Mouse (Mus musculus): Measurements from ENCODE around the gene Sfxn5.

Sfxn5 gene

DNA sequence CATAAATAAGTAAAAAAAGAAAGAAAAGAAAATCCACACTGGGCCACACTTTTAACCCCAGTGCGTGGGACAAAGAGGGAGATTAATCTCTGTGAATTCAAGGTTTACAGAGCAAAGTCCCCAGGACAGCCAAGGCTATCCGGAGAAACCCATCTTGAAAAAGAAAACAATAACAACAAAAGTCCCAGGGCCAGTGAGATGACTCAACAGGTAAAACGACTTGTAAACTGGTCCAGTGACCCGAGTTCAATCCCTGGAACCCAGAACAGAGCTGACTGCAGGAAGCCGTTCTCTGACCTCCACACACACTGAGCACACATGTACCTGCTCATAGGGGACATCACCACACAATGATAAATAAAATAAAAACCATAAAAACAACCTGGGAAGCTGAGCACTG, 31.2 kb upstream of the Sfxn5 start:
- DNase-seq (ENCODE audit: low read depth, low spot score), result no peak

DNA sequence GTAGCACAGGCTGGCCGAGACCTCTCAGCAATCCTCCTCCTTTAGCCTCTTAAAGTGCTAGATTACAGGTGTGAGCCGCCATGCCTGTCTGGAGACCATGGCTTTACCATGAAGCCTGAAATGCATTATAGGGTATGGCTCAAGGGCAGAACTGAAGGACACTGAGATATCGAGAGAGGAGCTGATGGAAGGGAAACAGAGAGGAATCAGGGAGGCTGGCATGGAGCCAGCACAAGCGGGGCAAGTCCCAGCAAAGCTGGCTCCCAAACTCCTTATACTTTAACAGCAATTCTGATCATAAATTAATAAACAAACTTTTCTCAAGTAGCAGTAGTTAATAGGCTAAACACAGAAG, 30.7 kb upstream of the Sfxn5 start:
- no peak for DNase-seq (ENCODE audit: low read depth, low spot score)

DNA sequence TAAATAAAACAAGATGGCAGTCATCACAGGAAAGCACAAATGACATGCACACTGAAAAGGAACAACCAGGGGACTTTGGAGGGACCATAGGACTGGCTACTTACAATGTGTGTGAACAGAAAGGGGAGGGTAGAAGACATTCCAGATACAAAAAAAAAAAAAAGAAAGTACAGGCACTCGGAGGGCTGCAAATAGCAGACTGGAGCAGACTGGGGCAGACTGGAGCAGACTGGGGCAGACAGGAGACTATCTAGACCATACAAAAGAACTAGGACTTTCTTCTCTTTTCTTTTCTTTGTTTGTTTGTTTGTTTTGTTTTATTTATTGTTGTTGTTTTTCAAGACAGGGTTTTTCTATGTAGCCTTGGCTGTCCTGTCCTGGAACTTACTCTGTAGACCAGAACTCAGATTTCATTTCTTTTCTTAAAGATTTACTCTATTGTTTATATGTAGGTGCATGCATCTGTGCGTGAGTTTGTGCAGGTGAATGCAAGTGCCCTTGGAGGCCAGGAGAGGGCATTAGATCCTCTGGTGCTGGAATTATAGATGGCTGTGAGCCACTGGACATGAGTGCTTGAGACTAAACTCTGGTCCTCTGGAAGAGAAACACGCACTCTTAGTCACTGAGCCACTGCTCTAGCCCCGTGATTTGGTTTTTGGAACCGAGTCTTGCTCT, 30.1 kb upstream of the Sfxn5 start:
- no peak for DNase-seq (ENCODE audit: low read depth, low spot score)

DNA sequence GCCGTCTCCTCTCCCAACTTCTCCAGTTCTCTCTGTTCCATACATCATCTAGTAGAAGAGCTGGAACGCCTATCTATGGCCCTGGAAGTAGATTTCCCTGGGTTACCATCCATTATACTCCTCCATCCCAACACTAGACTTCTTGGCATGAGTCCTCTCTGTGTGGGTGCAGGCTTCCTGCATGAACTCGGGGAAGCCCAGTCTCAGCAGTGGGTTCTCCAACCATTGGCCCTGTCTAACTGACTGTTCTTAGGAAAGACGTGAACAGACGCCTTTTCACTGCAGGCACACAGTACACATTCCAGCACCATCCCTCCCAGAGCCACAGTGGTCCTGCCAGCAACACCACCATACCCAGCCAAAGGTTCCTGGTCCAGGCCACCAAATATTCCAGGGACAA, 29.4 kb upstream of the Sfxn5 start:
- DNase-seq (ENCODE audit: low read depth, low spot score), result no peak

DNA sequence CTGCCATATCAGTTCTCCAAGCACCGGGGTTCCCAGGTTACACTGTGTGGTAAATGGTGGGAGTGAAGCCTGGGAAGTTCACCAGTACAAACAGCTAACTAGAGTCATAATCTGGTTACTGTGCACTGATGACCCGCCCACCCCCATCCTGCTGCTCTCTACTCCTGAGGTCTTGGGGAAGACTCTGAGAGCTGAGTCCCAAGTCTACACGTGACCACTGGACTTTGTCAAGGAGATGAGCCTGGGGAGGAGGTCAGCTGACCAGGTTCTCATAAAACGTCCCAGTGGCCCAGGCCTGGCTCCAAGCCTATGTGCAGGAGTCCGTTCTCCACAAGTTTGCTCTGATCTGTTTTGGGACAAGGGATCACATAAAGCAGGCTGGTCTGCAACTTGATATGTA, 27.1 kb upstream of the Sfxn5 start:
- DNase-seq (ENCODE audit: low read depth, low spot score), result no peak

DNA sequence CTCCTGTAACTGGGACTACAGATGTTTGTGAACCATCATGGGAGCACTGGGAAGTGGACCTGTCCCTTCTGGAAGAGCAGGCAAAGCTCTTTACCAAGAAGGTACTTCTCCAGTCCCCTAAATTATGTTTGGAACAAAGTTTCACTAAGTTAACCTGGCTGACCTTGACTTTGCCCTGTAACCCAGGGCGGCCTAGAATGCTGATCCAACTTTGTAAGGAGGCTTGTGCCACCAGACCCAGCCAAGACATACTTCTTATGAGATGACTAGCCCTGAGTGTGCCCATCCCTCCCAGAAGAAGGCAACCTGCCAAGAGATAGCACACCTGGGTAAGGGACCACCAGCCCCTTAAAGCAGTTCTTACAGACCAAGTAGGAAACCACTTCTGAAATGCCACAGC, 25.7 kb upstream of the Sfxn5 start:
- no peak for DNase-seq (ENCODE audit: low read depth, low spot score)

DNA sequence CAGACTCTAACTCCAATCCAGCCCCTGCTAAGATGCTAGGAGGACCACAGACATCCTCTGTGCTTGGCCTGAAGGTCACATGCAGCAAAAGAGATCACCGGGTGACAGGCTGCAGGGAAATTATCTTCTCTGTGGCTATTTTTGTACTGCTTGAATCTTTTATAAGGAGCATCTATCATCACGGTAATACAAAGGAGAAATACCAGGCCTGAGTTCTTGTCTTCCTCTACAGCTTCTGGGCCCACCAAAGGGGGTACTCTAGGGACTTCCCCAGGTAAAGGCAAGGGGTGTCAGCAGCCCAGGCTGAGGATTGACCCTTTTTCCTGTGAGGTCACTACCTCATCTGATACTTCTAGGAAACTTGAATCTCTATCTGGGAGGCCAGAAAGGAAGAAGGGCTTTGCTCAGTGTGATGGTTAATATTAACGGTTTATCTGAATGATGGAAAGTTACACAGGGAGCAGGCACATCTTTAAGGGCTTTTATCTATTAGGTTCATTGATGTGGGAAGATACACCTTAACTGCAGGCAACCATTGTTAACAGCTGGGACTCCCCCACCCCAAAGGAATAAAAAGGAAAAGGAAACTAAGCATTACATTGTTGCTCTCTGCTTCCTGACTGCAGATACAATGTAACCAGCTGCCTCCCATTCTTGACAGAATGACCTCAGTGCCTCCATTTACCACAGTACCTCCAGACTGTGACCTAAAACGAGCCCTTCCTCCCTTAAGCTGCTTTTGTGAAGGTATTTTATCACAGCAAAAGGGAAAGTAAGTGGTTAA, 23.7 kb upstream of the Sfxn5 start:
- DNase-seq (ENCODE audit: low read depth, low spot score), result no peak

DNA sequence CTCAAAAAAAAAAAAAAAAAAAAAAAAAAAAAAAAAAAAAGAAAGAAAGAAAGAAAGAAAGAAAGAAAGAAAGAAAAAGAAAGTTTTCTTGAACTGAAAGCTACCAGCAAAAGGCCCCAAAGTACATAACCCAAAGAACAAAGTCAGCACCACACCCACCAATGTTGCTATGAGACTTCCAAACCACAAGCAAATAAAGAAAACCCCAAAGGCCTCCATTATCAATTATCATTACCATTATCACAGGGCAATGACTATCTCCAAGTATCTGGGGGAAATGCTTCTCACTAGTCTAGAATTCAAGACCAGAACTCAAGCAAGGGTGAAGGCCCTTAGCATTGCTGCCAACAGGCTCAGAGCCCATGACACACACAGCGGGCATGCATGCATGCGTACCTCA, 22.5 kb upstream of the Sfxn5 start:
- DNase-seq (ENCODE audit: low read depth, low spot score), result no peak

DNA sequence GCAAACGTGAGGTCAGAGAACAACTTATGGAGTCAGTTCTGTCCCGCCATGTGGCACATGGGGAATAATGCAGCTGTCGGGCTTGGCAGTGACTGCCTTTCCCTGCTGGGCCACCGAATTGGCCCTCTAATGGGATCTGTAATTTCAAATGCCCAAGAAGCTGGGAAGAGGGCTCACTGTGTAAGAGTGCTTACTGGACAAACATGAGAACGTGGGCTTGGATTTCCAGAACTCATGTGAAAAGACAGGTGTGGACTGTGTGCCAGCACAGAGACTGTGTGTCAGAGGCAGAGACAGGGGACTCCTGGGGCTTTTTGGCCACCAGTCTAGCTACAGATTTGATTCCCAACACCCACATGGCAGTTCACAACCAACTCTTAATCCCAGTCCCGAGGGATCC, 21.5 kb upstream of the Sfxn5 start:
- no peak for DNase-seq (ENCODE audit: low read depth, low spot score)

DNA sequence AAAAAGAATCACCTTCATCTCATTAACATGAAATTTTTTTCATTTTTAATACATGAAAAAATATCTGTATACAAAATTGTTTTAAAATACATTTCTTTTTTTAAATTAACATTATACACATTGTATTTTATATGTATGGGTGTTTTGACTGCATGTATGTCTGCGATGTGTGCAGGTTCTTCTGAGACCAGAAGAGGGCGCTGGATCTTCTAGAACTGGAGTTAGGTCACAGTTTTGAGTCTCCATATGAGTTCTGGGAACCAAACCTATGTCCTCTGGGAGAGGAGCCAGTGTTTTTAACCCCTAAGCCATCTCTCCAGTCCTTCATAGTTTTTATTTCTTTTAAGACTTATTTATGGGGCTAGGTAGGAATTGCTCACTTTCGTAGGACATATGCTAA, 20.5 kb upstream of the Sfxn5 start:
- DNase-seq (ENCODE audit: low read depth, low spot score), result no peak

DNA sequence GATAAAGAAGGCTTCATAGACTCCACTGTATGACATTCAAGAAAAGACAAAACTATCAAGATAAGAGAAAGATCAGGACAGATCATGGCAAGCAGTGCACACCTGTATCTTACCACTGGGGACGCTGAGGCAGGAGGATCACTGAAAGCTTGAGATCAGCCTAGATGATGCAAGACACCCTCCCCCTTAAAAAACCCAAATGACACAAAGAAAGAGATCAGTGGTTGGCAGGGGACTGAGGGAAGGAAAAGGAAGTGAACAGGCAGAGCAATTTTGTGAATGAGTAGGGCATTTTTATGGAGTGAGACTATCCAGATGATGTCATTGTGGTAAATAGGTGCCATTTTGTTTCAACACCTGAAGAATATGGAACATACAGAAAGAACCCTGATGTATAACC, 16.9 kb upstream of the Sfxn5 start:
- no peak for DNase-seq (ENCODE audit: low read depth, low spot score)

DNA sequence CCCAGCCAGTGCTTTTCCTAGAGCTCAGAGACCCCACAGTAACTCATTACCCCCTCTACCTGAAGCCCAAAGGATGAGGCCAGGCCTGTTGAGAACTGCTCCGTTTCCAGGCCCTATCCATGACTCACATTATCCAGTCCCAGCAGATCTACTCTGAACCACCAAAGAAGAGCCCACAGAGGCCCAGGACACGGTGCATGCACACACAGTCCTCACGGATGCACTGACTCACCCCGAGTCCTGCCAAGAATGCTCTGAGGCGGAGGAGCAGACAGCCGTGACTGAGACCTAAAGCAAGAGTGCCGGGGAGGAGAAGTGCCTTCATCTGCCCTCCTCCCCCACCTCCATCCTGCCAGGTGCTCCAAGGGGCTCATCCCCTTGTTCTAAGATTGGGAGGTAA, 16.0 kb upstream of the Sfxn5 start:
- no peak for DNase-seq (ENCODE audit: low read depth, low spot score)

DNA sequence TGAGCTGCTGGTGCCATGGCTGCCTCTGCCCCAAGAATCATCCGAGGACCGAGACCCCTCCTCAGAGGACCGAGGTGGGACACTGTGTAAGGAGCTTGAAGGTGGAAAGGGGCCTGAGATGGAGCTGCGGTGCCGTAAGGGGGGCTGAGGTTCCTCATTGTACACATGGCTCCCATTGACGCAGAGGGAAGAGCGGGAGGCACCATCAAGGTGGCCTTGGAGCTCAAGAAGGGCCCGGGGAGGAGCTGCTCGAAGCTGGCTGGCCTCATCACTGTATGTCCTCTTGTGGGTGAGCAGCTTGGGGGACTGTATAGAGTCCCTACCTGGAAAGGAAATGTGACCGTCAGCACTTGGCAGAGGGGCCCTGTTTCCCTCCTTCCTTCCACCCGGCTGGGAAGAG, 14.9 kb upstream of the Sfxn5 start:
- DNase-seq (ENCODE audit: low read depth, low spot score), result no peak

DNA sequence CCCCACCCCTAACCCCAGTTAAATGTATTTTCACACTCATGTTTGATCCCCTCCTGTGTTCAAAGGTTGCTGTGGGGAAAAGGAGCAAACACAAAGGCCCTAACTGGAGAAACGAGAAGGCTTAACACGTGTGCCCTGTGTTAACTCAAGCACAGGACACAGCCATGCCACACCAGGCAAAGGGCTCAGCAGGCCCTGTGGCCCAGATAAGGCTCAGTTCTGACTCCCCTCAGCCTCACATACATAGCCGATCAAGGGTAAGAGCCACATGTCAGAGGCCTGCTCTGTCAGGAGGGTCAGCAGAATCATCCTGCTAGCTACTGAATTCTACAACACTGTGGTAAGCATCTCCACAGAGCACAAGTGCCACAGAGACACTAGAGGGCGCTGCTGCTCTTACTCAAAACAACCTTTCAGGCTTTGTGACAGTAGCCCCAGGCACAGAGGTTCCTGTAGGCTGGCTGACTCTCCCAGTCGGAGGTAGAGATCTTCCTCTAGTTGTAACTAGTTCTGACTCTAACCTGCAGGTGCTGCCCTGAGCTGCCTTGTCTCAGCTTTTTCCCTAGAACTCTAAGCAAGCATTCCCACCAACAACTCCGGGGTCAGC, 12.9 kb upstream of the Sfxn5 start:
- DNase-seq (ENCODE audit: low read depth, low spot score), result peak; percentile 73

DNA sequence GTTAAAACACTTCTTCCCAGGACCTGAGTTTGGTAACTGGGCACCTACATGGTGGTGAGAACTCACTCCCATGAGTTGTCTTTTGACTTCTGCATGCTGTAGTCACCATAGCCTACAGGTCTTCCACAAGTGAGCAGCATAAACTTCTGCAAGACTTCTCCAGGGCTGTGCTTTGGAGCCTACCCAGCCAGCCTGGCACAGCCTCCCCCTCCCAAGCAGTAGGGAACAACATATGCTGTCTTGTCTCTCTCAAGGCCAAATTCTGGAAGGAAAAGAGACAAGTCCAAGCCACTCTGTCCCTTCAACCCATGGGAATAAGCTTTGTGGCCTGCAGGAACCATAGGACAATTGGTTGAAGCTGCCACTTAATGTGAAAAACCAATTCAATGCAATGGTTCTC, 11.7 kb upstream of the Sfxn5 start:
- DNase-seq (ENCODE audit: low read depth, low spot score), result no peak

DNA sequence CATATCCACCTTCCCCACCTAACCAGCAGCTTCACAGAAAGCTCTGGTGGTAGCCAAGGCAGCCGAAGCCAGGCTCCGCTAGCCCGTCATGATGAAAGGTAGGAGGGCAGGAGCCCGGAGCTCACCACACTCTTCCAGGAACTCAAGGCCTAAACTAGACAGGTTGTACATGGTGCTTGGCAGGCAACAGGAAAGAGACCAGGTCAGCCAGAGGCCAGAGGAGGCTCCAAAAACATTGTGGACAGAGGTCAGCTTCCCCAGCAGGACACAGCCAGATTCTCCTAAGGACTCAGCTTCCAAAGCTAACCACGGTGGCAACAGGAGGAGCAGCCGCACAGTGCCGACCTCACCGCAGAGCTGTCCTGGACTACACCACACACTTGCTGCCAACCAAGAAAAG, 9.8 kb upstream of the Sfxn5 start:
- no peak for DNase-seq (ENCODE audit: low read depth, low spot score)

DNA sequence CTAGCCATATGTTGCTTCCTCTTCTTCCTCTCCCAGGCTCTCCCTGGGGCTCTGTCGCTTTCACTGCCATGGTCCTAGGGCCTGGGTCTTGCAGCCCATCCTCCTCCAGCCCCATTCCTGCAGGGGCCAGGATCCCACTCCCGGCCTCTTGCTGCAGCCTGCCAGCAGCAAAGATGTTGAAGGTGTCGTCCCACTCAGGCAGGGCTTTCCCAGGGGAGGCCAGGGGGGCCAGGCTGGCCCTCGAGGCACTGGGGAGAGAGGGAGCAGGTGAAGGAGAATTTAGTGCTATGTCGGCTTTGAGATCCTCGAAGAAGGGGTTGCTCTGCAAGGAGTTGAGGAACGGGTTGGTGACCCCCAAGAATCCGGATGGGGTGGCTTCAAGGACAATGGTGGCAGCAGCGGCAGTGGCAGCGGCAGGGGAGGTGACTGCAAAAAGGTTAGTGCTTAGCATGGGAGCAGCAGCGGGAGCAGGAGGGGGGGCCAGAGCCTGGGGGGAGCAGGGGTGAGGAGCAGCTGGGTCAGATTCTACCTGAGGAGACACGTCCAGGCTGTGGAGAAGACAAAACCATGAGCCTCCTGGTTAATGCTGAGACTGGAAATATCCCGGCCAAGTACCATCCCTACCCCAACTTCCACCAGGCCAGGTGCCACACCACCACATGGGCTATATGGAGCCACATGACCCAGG, 8.7 kb upstream of the Sfxn5 start:
- DNase-seq (ENCODE audit: low read depth, low spot score), result no peak

DNA sequence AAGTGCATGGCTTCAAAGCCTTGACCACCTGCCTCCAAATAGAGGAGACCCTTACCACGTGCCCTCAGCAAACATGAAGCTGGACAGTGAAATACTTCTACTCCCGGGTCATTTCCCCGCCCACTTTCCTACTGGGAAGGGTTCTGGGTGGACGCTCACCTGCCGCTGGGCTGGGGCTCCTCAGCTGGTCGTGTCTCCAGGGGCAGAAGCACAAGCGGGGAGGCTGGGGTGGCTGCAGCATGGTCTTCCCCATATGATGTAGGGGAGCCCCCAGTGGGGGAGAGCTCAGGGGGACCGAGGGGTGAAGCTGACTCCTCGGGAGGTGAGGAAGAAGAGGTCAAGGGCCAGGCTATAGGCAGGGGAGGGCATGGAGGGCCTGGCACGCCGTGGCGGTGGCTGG, 7.0 kb upstream of the Sfxn5 start:
- DNase-seq (ENCODE audit: low read depth, low spot score), result no peak

DNA sequence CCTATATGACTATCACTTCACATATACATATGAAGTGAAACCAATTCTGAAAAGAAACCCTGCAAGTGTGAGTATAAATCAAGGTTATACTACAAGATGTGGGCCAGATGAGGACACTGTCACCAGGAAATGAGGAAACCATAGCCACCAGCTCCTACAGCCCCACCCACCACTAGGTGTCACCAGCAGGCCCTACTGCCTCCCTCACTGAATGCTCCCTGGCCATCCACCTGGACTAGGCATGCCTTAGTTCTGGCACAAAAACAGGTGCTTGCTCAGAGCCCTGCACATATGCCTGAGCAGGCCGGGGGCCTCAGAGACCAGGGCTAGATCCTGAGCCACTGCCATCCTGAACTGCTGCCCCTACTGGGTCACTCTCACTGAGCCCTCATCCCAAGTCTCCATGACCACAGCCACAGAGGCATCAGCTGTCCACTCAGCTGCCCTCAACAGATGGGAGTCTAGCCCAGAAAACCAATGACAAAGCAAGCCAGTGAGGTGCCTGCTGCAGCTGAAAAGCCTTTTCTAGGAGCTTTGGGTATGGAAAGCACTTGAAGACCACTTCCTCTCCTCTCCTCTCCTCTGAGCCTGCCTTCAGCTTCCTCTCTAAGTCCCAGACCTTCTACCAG, 6.2 kb upstream of the Sfxn5 start:
- no peak for DNase-seq (ENCODE audit: low read depth, low spot score)

DNA sequence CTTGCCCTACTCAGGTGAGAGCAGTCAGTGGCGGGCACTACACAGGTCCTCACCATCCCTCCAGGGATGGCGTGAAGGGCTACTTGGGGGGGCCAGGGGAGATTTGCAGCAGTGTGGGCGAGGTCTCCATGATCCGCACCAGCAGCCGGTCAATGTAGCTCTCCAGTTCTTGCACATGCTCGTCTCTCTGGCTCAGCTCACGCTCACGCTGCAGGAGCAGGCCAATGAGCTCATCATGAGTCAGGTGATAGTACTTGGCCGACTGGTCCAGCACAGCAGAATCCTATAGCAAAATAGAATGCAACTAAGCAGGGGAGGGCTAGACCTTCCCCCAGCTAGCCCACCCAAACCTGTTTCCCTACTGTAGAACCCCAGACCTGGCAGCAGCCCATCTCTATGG, 3.7 kb upstream of the Sfxn5 start:
- no peak for DNase-seq (ENCODE audit: low read depth, low spot score)

DNA sequence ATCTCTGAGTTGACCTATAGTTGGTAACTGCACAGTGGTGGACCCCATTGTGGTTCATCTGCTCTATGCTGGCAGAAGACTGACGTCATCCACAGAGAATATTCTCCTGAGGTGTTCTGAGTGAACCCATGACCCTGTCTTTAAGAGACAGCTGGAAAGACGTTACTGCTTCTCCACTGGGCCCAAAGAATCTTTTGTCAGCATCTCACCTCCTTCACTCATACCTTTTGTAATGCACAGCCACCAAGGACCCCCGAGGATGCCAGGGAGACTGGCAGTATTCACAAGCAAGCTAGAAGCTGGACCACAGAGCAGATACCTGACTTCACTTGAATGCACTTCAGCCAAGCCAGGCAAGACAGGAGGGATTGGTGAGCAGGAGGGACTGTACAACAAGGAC, 2.1 kb upstream of the Sfxn5 start:
- DNase-seq (ENCODE audit: low read depth, low spot score), result no peak

DNA sequence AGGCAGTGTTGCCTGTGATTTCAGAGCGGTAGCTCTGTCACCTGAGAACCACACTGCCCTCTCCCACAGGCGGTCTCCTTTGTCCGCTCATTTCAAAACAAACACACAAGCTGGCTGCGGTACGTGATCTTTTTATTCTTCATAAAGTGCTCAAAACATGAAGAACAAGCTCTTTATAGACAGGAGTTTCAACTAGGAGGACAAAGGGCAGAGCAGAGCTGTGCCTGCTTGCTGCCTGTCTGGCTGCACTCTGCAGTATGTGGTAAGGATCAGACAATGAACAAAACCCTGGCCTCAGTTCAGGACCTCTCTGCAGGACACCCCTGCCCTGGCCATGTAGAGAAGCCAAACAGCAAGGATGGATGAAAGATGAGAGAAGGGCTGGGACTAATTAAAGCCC, 1.6 kb upstream of the Sfxn5 start:
- DNase-seq (ENCODE audit: low read depth, low spot score), result no peak
